Mouse (Mus musculus): ENCODE measurements around the gene Ssx9. TPM values are rescaled to one million over a fixed set of nuclear protein-coding genes. Genes with fewer than 3 reads are reported as not detected.

The Ssx9 gene
- polyA plus RNA-seq (2012; rRNA removed) = not detected in 2 replicates

GRCm38 (mm10) chrX:8748132-8748531 lies at the start of gene Ssx9:
Gene Ssx9, plus strand, starts transcription at chrX:8748432.

DNA sequence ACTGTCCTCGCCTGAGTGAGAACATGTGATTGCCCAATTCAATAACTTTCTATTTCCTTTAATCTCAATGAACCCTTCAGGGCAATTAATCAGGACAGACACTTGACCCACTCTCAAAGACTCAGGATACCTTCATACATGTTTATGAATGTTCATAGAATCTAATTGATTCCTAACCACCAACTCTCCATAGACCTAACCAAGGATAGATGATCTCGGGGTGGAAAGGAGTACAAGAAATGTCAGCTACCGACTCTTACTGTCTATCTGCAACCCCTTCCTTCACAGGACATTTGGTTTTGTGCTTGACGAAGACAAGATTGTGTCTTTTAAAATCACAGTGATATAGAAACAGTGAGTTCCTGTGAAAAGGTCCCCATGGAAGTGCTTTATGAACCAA lies 55.2 kb downstream of the Ssx9 start, which contains the start of gene Ssxb5:
TSS of gene Ssxb5 (plus strand) at position 301 of the 400 bp plus-strand sequence.

Other genes with a start within 250 kb of the Ssx9 start
- not detected in 2 replicates for gene Gm14459, start 223.5 kb upstream of the Ssx9 start, polyA plus RNA-seq (2012; rRNA removed)
- not detected in 2 replicates for gene Ssxb6, start 200.2 kb upstream of the Ssx9 start, polyA plus RNA-seq (2012; rRNA removed)
- not detected in 2 replicates for gene Ssxb3, start 156.6 kb upstream of the Ssx9 start, polyA plus RNA-seq (2012; rRNA removed)
- gene Ssxb8, start 57.6 kb upstream of the Ssx9 start, polyA plus RNA-seq (2012; rRNA removed) = not detected in 2 replicates
- not detected in 2 replicates for gene Ssxb5, start 55.3 kb downstream of the Ssx9 start, polyA plus RNA-seq (2012; rRNA removed)
- gene Gm6592, start 95.6 kb downstream of the Ssx9 start, polyA plus RNA-seq (2012; rRNA removed) = not detected in 2 replicates
- not detected in 2 replicates for gene Gm5751, start 125.8 kb downstream of the Ssx9 start, polyA plus RNA-seq (2012; rRNA removed)
- gene B630019K06Rik, start 143.9 kb downstream of the Ssx9 start, polyA plus RNA-seq (2012; rRNA removed) = 0.20 and 0.24 TPM in 2 replicates
- gene Fthl17b, start 214.5 kb downstream of the Ssx9 start, polyA plus RNA-seq (2012; rRNA removed) = not detected in 2 replicates
- gene Fthl17c, start 228.1 kb downstream of the Ssx9 start, polyA plus RNA-seq (2012; rRNA removed) = not detected in 2 replicates
- not detected in 2 replicates for gene Fthl17d, start 238.3 kb downstream of the Ssx9 start, polyA plus RNA-seq (2012; rRNA removed)

All from liver, embryonic 18 days (tissue).